Comparison of ENCODE assay signal across 8 mouse cellular contexts in genomic region chr2:157006511-157007233, GRCm38 (mm10). TPM values are rescaled to one million over a fixed set of nuclear protein-coding genes. Genes with fewer than 3 reads are reported as not detected.
DNase-seq lines count a peak whose midpoint lies in the region; ATAC-seq and TF ChIP-seq lines count a peak whose summit lies in the region.

Gene Dsn1, minus strand, starts transcription at chr2:157007154.

- ATAC-seq in forebrain, embryonic 14.5 days = peak; percentile 91
- ATAC-seq in liver, postnatal 0 days = peak; percentile 90
- peak; percentile 90 for ATAC-seq in neural tube, embryonic 13.5 days (ENCODE audit: low read depth)

- H3K27me3 ChIP-seq in forebrain, embryonic 14.5 days (replicated peaks; ENCODE audit: control insufficient read depth, insufficient read depth, low read length) = no peaks in the 10 kb centered on the region
- no peaks in the 10 kb centered on the region for H3K27me3 ChIP-seq in liver, postnatal 0 days (ENCODE audit: insufficient read depth, low read length)
- no peaks in the 10 kb centered on the region for H3K27me3 ChIP-seq in neural tube, embryonic 13.5 days

- peak within 1 kb of the TSS; percentile 67 for H3K9ac ChIP-seq in forebrain, embryonic 14.5 days (ENCODE audit: low read length)
- peak within 1 kb of the TSS; percentile 96 for H3K9ac ChIP-seq in liver, postnatal 0 days (replicated peaks)
- peak within 1 kb of the TSS; percentile 77 for H3K9ac ChIP-seq in neural tube, embryonic 13.5 days

- TF ChIP-seq EP300 in liver, postnatal 0 days (IDR thresholded peaks at IDR 0.05; ENCODE audit: low read depth) = no peak

- H3K27ac ChIP-seq in forebrain, embryonic 14.5 days (ENCODE audit: low read depth, low read length) = 0 out of 2 replicates have a peak within 1 kb of the TSS, but pooled peaks have one; percentile 2
- peak within 1 kb of the TSS; percentile 93 for H3K27ac ChIP-seq in liver, postnatal 0 days (ENCODE audit: low read depth)
- peak within 1 kb of the TSS; percentile 75 for H3K27ac ChIP-seq in neural tube, embryonic 13.5 days (replicated peaks)

- peak; percentile 93 for DNase-seq in ES-CJ7 (ENCODE audit: low read depth, low spot score)
- peak; percentile 87 for DNase-seq in cerebellum, adult 11 months
- peak; percentile 91 for DNase-seq in forebrain, embryonic 14.5 days (ENCODE audit: low spot score)
- DNase-seq in heart, postnatal 14 days = peak; percentile 93
- DNase-seq in layer of hippocampus, adult 11-12 months (ENCODE audit: low spot score) = peak; percentile 87
- DNase-seq in liver, postnatal 0 days = peak; percentile 94
- DNase-seq in telencephalon, adult 2 months (ENCODE audit: low read depth, low spot score) = peak; percentile 64

- TF ChIP-seq CTCF in liver, postnatal 0 days (IDR thresholded peaks at IDR 0.05; ENCODE audit: low read depth) = no peak

- peaks cover 10% of the 10 kb centered on the region; the same call in 1 of the 2 replicates for H3K4me1 ChIP-seq in forebrain, embryonic 14.5 days (ENCODE audit: control insufficient read depth, insufficient read depth, low read length)
- H3K4me1 ChIP-seq in liver, postnatal 0 days (ENCODE audit: insufficient read depth) = peaks cover 26% of the 10 kb centered on the region
- peaks cover 17% of the 10 kb centered on the region for H3K4me1 ChIP-seq in neural tube, embryonic 13.5 days (replicated peaks)

- WGBS in forebrain, embryonic 14.5 days = under 1% methylated on average over 50 of the region's 56 CpGs
- WGBS in liver, postnatal 0 days (ENCODE audit: insufficient replicate concordance) = 1% methylated on average over 56 of the region's 56 CpGs
- under 1% methylated on average over 55 of the region's 56 CpGs for WGBS in neural tube, embryonic 13.5 days

- H3K36me3 ChIP-seq in forebrain, embryonic 14.5 days (ENCODE audit: control insufficient read depth, insufficient read depth, low read length) = peaks cover 21% of the 10 kb centered on the region; the same call in 1 of the 2 replicates
- H3K36me3 ChIP-seq in liver, postnatal 0 days (replicated peaks; ENCODE audit: insufficient read depth, low read length) = peaks cover 21% of the 10 kb centered on the region
- peaks cover 2% of the 10 kb centered on the region; the same call in 1 of the 2 replicates for H3K36me3 ChIP-seq in neural tube, embryonic 13.5 days

- H3K4me2 ChIP-seq in forebrain, embryonic 14.5 days (ENCODE audit: low read length) = peak within 1 kb of the TSS; percentile 89
- peak within 1 kb of the TSS; percentile 99 for H3K4me2 ChIP-seq in liver, postnatal 0 days (ENCODE audit: low read depth, low read length)
- H3K4me2 ChIP-seq in neural tube, embryonic 13.5 days = peak within 1 kb of the TSS; percentile 99

- intact Hi-C loops in heart, postnatal 14 days (cut with DNase I) = no loop called here

- no peaks in the 10 kb centered on the region for H3K9me3 ChIP-seq in forebrain, embryonic 14.5 days (replicated peaks; ENCODE audit: control insufficient read depth, low read length)
- no peaks in the 10 kb centered on the region for H3K9me3 ChIP-seq in liver, postnatal 0 days (ENCODE audit: low read length)
- H3K9me3 ChIP-seq in neural tube, embryonic 13.5 days = no peaks in the 10 kb centered on the region

- H3K4me3 ChIP-seq in forebrain, embryonic 14.5 days (ENCODE audit: low read depth, low read length) = peak within 1 kb of the TSS; percentile 60
- H3K4me3 ChIP-seq in liver, postnatal 0 days (ENCODE audit: low read depth, low read length) = peak within 1 kb of the TSS; percentile 88
- H3K4me3 ChIP-seq in neural tube, embryonic 13.5 days = peak within 1 kb of the TSS; percentile 63

RNA-seq across cellular contexts. Expression of gene Dsn1, which starts in this region (rescaled TPM):
- 24.5 and 27.7 TPM in 2 replicates for polyA plus RNA-seq in forebrain, embryonic 14.5 days (2014; fragmentation: Nextera tagmentation; extraction: Ambion mirVana)
- 1 to 10 TPM; 3.9 to 4.1 TPM for total RNA-seq in heart, postnatal 14 days (2021)
- polyA plus RNA-seq in liver, postnatal 0 days (2015; fragmentation: Nextera tagmentation; extraction: Ambion mirVana) = 12.4 and 14.0 TPM in 2 replicates
- 9.9 and 10.3 TPM in 2 replicates for polyA plus RNA-seq in neural tube, embryonic 13.5 days (2015; fragmentation: Nextera tagmentation; extraction: Ambion mirVana)

Comparison
In these comparisons a context has a peak if more than half of its experiments do, and no peak if none do; other contexts are left out.
1. Peak in every context shown above with its lines: DNase-seq, ATAC-seq, H3K4me3 ChIP-seq and H3K27ac ChIP-seq.
2. H3K27ac ChIP-seq: peak in every context shown above with its lines; median percentile 93 in liver, postnatal 0 days; 75 in neural tube, embryonic 13.5 days; 2 in forebrain, embryonic 14.5 days.